8 mouse cellular contexts compared by ENCODE assay signal in genomic region chr2:62654519-62655338, GRCm38 (mm10). TPM values are rescaled to one million over a fixed set of nuclear protein-coding genes. Genes with fewer than 3 reads are reported as not detected.
DNase-seq lines count a peak whose midpoint lies in the region; ATAC-seq lines count a peak whose summit lies in the region.

No protein-coding gene starts in this region.

- no peaks in the 10 kb centered on the region for H3K36me3 ChIP-seq in heart, embryonic 11.5 days (ENCODE audit: control insufficient read depth, insufficient read depth, low read length)
- no peaks in the 10 kb centered on the region for H3K36me3 ChIP-seq in forebrain, embryonic 12.5 days (replicated peaks)

- H3K9me3 ChIP-seq in heart, embryonic 11.5 days (replicated peaks; ENCODE audit: control insufficient read depth, low read length): no peaks in the 10 kb centered on the region
- H3K9me3 ChIP-seq in forebrain, embryonic 12.5 days: no peaks in the 10 kb centered on the region

- H3K27ac ChIP-seq in heart, embryonic 11.5 days (ENCODE audit: low read depth, low read length): no peak overlapping the region
- H3K27ac ChIP-seq in forebrain, embryonic 12.5 days: no peak overlapping the region

- H3K4me3 ChIP-seq in heart, embryonic 11.5 days (ENCODE audit: low read depth, low read length): no peak overlapping the region
- H3K4me3 ChIP-seq in forebrain, embryonic 12.5 days (replicated peaks): no peak overlapping the region

- DNase-seq in heart, adult 18-20 months: peak; percentile 53 to 75
- peak; percentile 66 for DNase-seq in adrenal gland, postnatal 10 days
- DNase-seq in induced T-regulatory cell, adult 2 months (ENCODE audit: low read depth): peak; percentile 76
- DNase-seq in left cerebral cortex, adult 11 months (ENCODE audit: low spot score): peak; percentile 70
- DNase-seq in mesoderm, embryonic 11.5 days (ENCODE audit: low read depth, low spot score): peak; percentile 38
- DNase-seq in spleen, adult 12 weeks (ENCODE audit: low spot score): peak; percentile 20

- H3K4me2 ChIP-seq in heart, embryonic 11.5 days: no peak overlapping the region
- no peak overlapping the region for H3K4me2 ChIP-seq in forebrain, embryonic 12.5 days

- H3K4me1 ChIP-seq in heart, embryonic 11.5 days (ENCODE audit: control insufficient read depth, insufficient read depth, low read length): no peaks in the 10 kb centered on the region
- no peaks in the 10 kb centered on the region for H3K4me1 ChIP-seq in forebrain, embryonic 12.5 days

- no peak overlapping the region for H3K9ac ChIP-seq in heart, embryonic 11.5 days (ENCODE audit: low read depth, low read length)
- no peak overlapping the region for H3K9ac ChIP-seq in forebrain, embryonic 12.5 days

- no peak for ATAC-seq in heart, embryonic 11.5 days (replicated peaks; ENCODE audit: insufficient number of reproducible peaks, low FRiP score, low TSS enrichment)
- ATAC-seq in forebrain, embryonic 12.5 days (ENCODE audit: low FRiP score): peak; percentile 77; the same call in 1 of the 2 replicates

- WGBS in heart, embryonic 11.5 days (ENCODE audit: insufficient replicate concordance): 38% methylated on average over 7 of the region's 7 CpGs
- WGBS in forebrain, embryonic 12.5 days: 50% methylated on average over 7 of the region's 7 CpGs

- H3K27me3 ChIP-seq in heart, embryonic 11.5 days (ENCODE audit: control insufficient read depth, insufficient read depth, low read length): no peaks in the 10 kb centered on the region
- no peaks in the 10 kb centered on the region for H3K27me3 ChIP-seq in forebrain, embryonic 12.5 days

RNA-seq across cellular contexts. Expression of gene Ifih1, which starts 8.7 kb away (rescaled TPM):
- total RNA-seq in heart, adult 18-20 months (2021): 1 to 10 TPM; 5.3 to 5.5 TPM
- polyA plus RNA-seq in heart, embryonic 11.5 days (2014; fragmentation: Nextera tagmentation; extraction: Ambion mirVana): 0.46 and 0.80 TPM in 2 replicates
- total RNA-seq in adrenal gland, postnatal 10 days (2021): 1 to 10 TPM; 5.8 to 8.1 TPM
- 1.5 and 1.9 TPM in 2 replicates for polyA plus RNA-seq in forebrain, embryonic 12.5 days (2016; fragmentation: Nextera tagmentation; extraction: Ambion mirVana)

RNA-seq across cellular contexts. Expression of gene Gca, which starts 9.4 kb away (rescaled TPM):
- total RNA-seq in heart, adult 18-20 months (2021): 10 to 100 TPM; 24.6 to 24.7 TPM
- polyA plus RNA-seq in heart, embryonic 11.5 days (2014; fragmentation: Nextera tagmentation; extraction: Ambion mirVana): 13.5 and 14.1 TPM in 2 replicates
- total RNA-seq in adrenal gland, postnatal 10 days (2021): 1 to 10 TPM; 1.1 to 2.8 TPM
- polyA plus RNA-seq in forebrain, embryonic 12.5 days (2016; fragmentation: Nextera tagmentation; extraction: Ambion mirVana): 8.6 TPM in 2 replicates

Comparison
In these comparisons a context has a peak if more than half of its experiments do, and no peak if none do; other contexts are left out.
1. DNase-seq: peak in every context shown above with its lines; median percentile 76 in induced T-regulatory cell, adult 2 months; 70 in left cerebral cortex, adult 11 months; 66 in adrenal gland, postnatal 10 days; 64 in heart, adult 18-20 months; 38 in mesoderm, embryonic 11.5 days; 20 in spleen, adult 12 weeks.
2. RNA of gene Gca, which starts 9.4 kb away (total RNA-seq): 24.6 to 24.7 TPM in heart, adult 18-20 months; 1.1 to 2.8 TPM in adrenal gland, postnatal 10 days; every median in the first group is over 4 times any median in the second.